Mouse (Mus musculus): ENCODE data around the gene Tiam2.

DNA sequence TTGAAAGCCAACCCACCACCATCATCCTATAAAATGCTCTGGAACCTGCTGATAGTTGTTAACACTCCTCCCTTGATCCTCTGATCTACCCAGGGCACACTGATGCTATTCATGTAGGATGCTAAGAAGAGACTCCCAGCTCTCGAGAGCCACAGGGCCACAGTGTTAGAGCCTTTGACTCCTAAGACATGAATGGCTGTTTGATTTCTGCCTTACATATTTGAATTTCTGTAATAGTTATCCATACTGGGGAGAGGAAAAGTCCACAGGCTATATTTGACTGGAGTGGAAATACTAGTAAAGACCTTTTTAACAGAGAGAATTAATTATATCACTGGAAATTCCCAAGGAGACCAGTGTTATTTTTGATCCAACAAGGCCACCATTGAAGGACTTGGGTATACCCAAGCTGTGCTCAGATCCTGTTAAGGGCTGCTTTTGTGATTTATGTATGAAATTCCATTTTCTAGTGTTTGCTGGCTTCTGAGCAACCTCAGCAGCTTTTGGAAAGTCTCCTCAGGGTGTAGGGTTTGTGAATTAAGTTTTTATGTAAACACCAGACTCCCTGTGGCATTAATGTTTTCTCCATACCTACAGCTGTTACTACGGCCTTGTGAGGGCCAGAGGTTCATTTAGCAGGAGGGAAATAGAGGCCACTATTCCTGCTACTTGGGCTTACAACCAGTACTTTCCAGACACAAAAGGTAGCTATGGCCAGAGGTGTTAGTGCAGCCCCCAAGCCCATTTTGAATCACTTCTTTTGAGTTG, 131.7 kb downstream of the Tiam2 start:
- no peak for TF ChIP-seq POLR2A (IDR thresholded peaks at IDR 0.05; ENCODE audit: borderline replicate concordance, insufficient read depth, low read length)
- no peak for TF ChIP-seq CTCF (IDR thresholded peaks at IDR 0.05; ENCODE audit: borderline replicate concordance, insufficient read depth, low read depth, low read length)

Measured in cerebellum, adult 2 months (tissue).